Mouse (Mus musculus) liver, embryonic 16.5 days (tissue): ENCODE data around the gene Gm10972. TPM values are rescaled to one million over a fixed set of nuclear protein-coding genes. Genes with fewer than 3 reads are reported as not detected.

Source experiments
- ATAC-seq: fragments of 200-750 bp; cut with Nextera tagmentation; 2 replicates; pipeline ENCODE4 v1.8.0; 2017; ENCODE audit warnings: low read depth, mild to moderate bottlenecking, moderate number of reproducible peaks, moderate library complexity
- H3K27ac ChIP-seq: fragments of 300-500 bp; sonication (generic); 2 replicates; pipeline ENCODE4 v1.5.1; 2014; ENCODE audit warnings: mild to moderate bottlenecking, low read length
- H3K27me3 ChIP-seq: fragments of 300-500 bp; sonication (generic); 2 replicates; pipeline ENCODE4 v1.6.1; 2014; ENCODE audit warnings: low read depth, low read length, mixed read lengths; ENCODE audit not compliant: control insufficient read depth, insufficient read depth
- H3K36me3 ChIP-seq: fragments of 300-500 bp; sonication (generic); 2 replicates; pipeline ENCODE4 v1.6.1; 2014; ENCODE audit warnings: mild to moderate bottlenecking; ENCODE audit not compliant: control insufficient read depth, insufficient read depth
- H3K4me1 ChIP-seq: fragments of 300-500 bp; sonication (generic); 2 replicates; pipeline ENCODE4 v1.6.1; 2014; ENCODE audit warnings: low read depth, low read length, mixed read lengths; ENCODE audit not compliant: control insufficient read depth
- H3K4me2 ChIP-seq: fragments of 300-500 bp; sonication (generic); 2 replicates; pipeline ENCODE4 v1.6.1; 2014; ENCODE audit warnings: low read depth, low read length, mixed read lengths
- H3K4me3 ChIP-seq: fragments of 300-500 bp; sonication (generic); 2 replicates; pipeline ENCODE4 v1.5.1; 2014; ENCODE audit warnings: low read depth, mild to moderate bottlenecking, low read length
- H3K9ac ChIP-seq: fragments of 300-500 bp; sonication (generic); 2 replicates; pipeline ENCODE4 v1.6.1; 2014; ENCODE audit warnings: low read depth, low read length
- H3K9me3 ChIP-seq: fragments of 300-500 bp; sonication (generic); replicated peaks from 2 replicates; pipeline ENCODE4 v1.6.1; 2016; ENCODE audit warnings: low read length; ENCODE audit not compliant: control insufficient read depth
- WGBS: fragments of 180-500 bp; shearing (Covaris S2); extraction: QIAGEN DNeasy Blood & Tissue Kit; methylation state at CpG from one replicate; pipeline ENCODE4 v1.1.7; 2014; ENCODE audit not compliant: insufficient replicate concordance; 5-methylcytosine and 5-hydroxymethylcytosine counted together
- polyA plus RNA-seq: library from polyadenylated mRNA; unstranded; fragments of >200 nt; fragmentation: Nextera tagmentation; extraction: Ambion mirVana; gene quantifications from 2 replicates; pipeline ENCODE4 v1.2.1, GENCODE M21; 2015

The Gm10972 gene
- polyA plus RNA-seq, 1 experiment from 2014 or later = not detected

GRCm38 (mm10) chr3:94613258-94613878 lies 29.5 kb upstream of the Gm10972 start:
- ATAC-seq = peak; percentile 39; the same call in 1 of the 2 replicates
- 70% methylated on average over 7 of the region's 7 CpGs for WGBS
- Histone ChIP-seq H3K4me1 (0 out of 2 replicates have a peak, but pooled peaks cover 4% of the 10 kb centered on the region), H3K9ac (no peak overlapping the region), H3K9me3 (no peaks in the 10 kb centered on the region), H3K27me3 (no peaks in the 10 kb centered on the region), H3K27ac (no peak overlapping the region), H3K36me3 (no peaks in the 10 kb centered on the region), H3K4me3 (no peak overlapping the region), H3K4me2 (no peak overlapping the region)

GRCm38 (mm10) chr3:94616717-94617116 lies 26.2 kb upstream of the Gm10972 start:
- Histone ChIP-seq H3K9ac (no peak overlapping the region), H3K36me3 (no peaks in the 10 kb centered on the region), H3K9me3 (no peaks in the 10 kb centered on the region), H3K27me3 (no peaks in the 10 kb centered on the region), H3K27ac (no peak overlapping the region), H3K4me3 (no peak overlapping the region), H3K4me2 (no peak overlapping the region), H3K4me1 (peaks cover 10% of the 10 kb centered on the region)
- 48% methylated on average over 4 of the region's 4 CpGs for WGBS
- ATAC-seq = no peak

GRCm38 (mm10) chr3:94621740-94622507 lies 21.0 kb upstream of the Gm10972 start:
- 0 out of 2 replicates have a peak, but pooled peaks cover 2% of the 10 kb centered on the region for H3K36me3 ChIP-seq
- H3K27ac ChIP-seq = peak overlapping the region; percentile 59
- H3K4me2 ChIP-seq = peak overlapping the region; percentile 23
- no peaks in the 10 kb centered on the region for H3K9me3 ChIP-seq
- no peak overlapping the region for H3K4me3 ChIP-seq
- ATAC-seq = peak; percentile 81
- H3K9ac ChIP-seq = no peak overlapping the region
- 66% methylated on average over 11 of the region's 11 CpGs for WGBS
- H3K27me3 ChIP-seq = no peaks in the 10 kb centered on the region
- peaks cover 21% of the 10 kb centered on the region for H3K4me1 ChIP-seq

DNA sequence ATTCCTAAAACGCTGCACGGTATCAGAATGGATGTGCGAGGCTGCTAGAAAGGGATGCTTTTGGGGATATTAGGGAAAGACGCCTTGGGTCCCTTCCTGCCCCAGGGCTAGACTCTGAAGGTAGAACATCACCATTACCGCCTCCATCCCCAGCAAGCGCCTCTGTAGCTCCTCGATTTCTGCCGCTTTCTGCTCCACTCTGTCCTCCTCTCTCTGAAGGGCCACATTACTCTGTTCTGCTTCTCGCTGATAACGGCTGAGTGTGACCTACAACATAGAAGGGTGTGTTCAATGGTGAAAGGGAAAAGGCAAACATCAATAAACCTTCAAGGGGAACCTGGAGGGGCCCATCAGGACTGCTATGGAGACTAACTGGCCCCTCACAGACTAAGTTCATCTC lies 20.4 kb upstream of the Gm10972 start:
- Histone ChIP-seq H3K9me3 (no peaks in the 10 kb centered on the region), H3K4me3 (no peak overlapping the region), H3K4me1 (peaks cover 21% of the 10 kb centered on the region), H3K4me2 (peak overlapping the region; percentile 23), H3K36me3 (0 out of 2 replicates have a peak, but pooled peaks cover 2% of the 10 kb centered on the region), H3K27ac (peak overlapping the region; percentile 59), H3K27me3 (no peaks in the 10 kb centered on the region), H3K9ac (no peak overlapping the region)
- WGBS = 68% methylated on average over 10 of the region's 10 CpGs
- peak; percentile 84 for ATAC-seq

GRCm38 (mm10) chr3:94624281-94624680 lies 18.6 kb upstream of the Gm10972 start:
- Histone ChIP-seq H3K27me3 (no peaks in the 10 kb centered on the region), H3K27ac (no peak overlapping the region), H3K9me3 (no peaks in the 10 kb centered on the region), H3K9ac (no peak overlapping the region), H3K4me3 (no peak overlapping the region), H3K4me2 (no peak overlapping the region), H3K4me1 (peaks cover 19% of the 10 kb centered on the region), H3K36me3 (0 out of 2 replicates have a peak, but pooled peaks cover 2% of the 10 kb centered on the region)
- no peak for ATAC-seq
- WGBS = 84% methylated on average over 4 of the region's 4 CpGs

DNA sequence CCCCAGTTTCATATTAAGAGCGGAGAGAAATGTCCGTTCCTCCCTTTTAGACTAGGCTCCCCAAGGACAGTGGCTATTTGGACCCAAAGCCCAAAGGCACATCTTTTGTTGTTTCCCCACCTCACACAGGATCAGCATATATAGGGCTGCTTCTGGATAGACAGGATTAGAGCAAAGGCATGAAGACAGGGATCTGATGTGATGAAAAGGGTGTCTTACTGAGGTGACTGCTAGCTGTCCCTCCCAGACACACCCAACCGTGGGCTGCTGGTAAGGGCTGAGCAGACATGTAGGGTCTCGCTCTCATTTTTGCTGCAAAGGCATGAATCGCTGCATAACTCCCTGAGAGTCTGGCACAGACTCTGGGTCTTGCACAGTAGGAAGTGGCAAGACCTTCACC lies 14.2 kb upstream of the Gm10972 start:
- ATAC-seq = no peak
- no peak overlapping the region for H3K27ac ChIP-seq
- H3K4me2 ChIP-seq = no peak overlapping the region
- no peaks in the 10 kb centered on the region for H3K27me3 ChIP-seq
- no peak overlapping the region for H3K4me3 ChIP-seq
- no peaks in the 10 kb centered on the region for H3K36me3 ChIP-seq
- H3K9ac ChIP-seq = no peak overlapping the region
- WGBS = 80% methylated on average over 5 of the region's 5 CpGs
- no peaks in the 10 kb centered on the region for H3K9me3 ChIP-seq
- no peaks in the 10 kb centered on the region for H3K4me1 ChIP-seq

DNA sequence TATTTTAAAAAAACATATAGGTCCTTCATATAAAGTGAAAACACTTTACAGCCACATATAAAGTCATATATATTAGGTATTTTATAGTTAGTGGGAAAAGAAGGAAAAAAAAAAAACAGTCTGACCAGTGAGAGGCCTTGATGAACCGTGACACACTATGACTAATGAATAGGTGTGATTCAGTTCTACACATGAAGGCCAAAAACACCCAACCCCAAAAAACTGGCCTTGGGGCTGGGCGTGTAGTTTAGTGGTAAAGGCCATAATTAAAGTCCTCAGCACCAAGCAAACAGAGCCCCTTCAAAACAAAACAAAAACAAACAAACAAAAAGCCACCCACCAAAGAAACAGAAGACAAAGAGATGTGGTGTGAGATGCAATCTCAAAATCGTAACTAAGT lies 13.0 kb upstream of the Gm10972 start:
- Histone ChIP-seq H3K4me3 (no peak overlapping the region), H3K9me3 (no peaks in the 10 kb centered on the region), H3K9ac (no peak overlapping the region), H3K4me1 (no peaks in the 10 kb centered on the region), H3K27ac (no peak overlapping the region), H3K4me2 (no peak overlapping the region), H3K36me3 (no peaks in the 10 kb centered on the region), H3K27me3 (no peaks in the 10 kb centered on the region)
- WGBS = 71% methylated on average over 3 of the region's 3 CpGs
- no peak for ATAC-seq

DNA sequence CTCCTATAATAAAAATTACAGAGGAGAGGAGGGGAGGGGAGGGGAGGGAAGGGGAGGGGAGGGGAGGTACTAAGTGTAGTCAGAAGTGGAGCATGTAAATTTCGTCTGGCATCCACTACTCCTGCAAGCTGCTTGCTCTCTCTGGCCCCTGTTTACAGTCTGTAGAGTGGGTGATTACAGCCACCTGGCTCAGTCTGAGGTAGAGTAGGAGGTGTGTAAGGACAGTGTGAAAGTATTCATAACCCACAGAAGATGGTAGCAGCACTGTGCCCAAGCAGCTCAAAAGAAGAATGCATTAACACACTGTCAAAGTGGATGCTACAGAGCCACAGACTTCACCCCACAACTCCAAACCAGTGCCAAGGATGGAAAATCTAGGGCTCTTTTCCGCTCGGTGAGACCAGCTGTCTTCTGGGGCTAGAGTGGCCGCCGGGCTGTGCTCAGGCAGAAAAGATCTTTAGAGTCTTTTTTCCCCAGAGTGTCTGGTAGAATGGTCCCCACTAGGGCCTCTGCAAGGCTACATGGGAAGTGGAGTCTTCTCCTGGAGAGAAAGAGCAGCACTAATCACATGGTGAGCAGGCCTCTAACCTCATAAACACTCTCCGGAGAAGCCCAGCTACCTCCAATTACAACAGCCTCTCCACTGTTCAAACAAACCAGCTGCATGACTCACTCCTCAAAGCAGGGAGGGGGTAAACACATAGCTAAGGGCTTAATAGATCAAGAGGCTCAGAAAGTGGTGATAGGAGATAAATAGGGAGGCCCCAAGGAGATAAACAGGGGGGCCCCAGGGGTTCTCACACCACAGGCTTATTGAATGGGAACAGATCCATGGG lies 6.1 kb downstream of the Gm10972 start:
- no peaks in the 10 kb centered on the region for H3K9me3 ChIP-seq
- H3K27ac ChIP-seq = peak overlapping the region; percentile 32
- peaks cover 18% of the 10 kb centered on the region for H3K4me1 ChIP-seq
- peak overlapping the region; percentile 13 for H3K9ac ChIP-seq
- WGBS = 46% methylated on average over 6 of the region's 6 CpGs
- no peak overlapping the region for H3K4me3 ChIP-seq
- no peaks in the 10 kb centered on the region for H3K36me3 ChIP-seq
- no peaks in the 10 kb centered on the region for H3K27me3 ChIP-seq
- ATAC-seq = peak; percentile 84
- peak overlapping the region; percentile 50 for H3K4me2 ChIP-seq
